Mouse (Mus musculus) liver, embryonic 14.5 days (tissue): ENCODE results near the gene 4921501E09Rik.

Experiments
- CTCF ChIP-seq: IDR thresholded peaks from 2 replicates; pipeline ENCODE4 v1.5.1; 2016; ENCODE audit warnings: antibody characterized with exemption, low read depth, control low read depth
- EP300 ChIP-seq: IDR thresholded peaks from 2 replicates; pipeline ENCODE4 v1.6.1; 2016; ENCODE audit warnings: antibody characterized with exemption, low read depth

- TF ChIP-seq EP300 (no peak), CTCF (no peak)
Measured at GRCm38 (mm10) chr17:33032900-33033891, 34.7 kb downstream of the 4921501E09Rik start, which contains the start of gene Zfp763.
